Mouse (Mus musculus) MEL (cell line): ENCODE data around the gene Sp2. TPM values are rescaled to one million over a fixed set of nuclear protein-coding genes. Genes with fewer than 3 reads are reported as not detected.
A peak's percentile ranks its signal among the peaks of the same experiment; 100 is the strongest.

Experiments
- DNase-seq: peaks from one replicate; pipeline ENCODE4 v3.0.0; 2011; ENCODE audit warnings: low read depth, low spot score
- H3K27ac ChIP-seq: 2 replicates; pipeline ENCODE4 v1.5.1; 2012; ENCODE audit warnings: low read depth, mild to moderate bottlenecking, control low read depth, low read length, moderate library complexity; ENCODE audit not compliant: control insufficient read depth
- H3K27me3 ChIP-seq, 2 experiments: fragments of 150-350 bp in 1 of 2; sonication (generic) in 1 of 2; 2 replicates each; pipeline ENCODE4 v1.6.1; 2012; ENCODE audit warnings: low read length in 2 of 2, mild to moderate bottlenecking in 2 of 2, improper control_type of control experiment in 1 of 2, moderate library complexity in 1 of 2; ENCODE audit not compliant: insufficient read depth in 2 of 2, control insufficient read depth in 1 of 2
- H3K36me3 ChIP-seq, 2 experiments: 2 replicates each; pipeline ENCODE4 v1.6.1; 2012 to 2014; ENCODE audit warnings: low read length in 2 of 2, improper control_type of control experiment in 1 of 2, inconsistent platforms in 1 of 2, mild to moderate bottlenecking in 1 of 2; ENCODE audit not compliant: insufficient read depth in 2 of 2, control insufficient read depth in 1 of 2
- H3K4me1 ChIP-seq, 2 experiments: fragments of 150-350 bp in 1 of 2; sonication (generic) in 1 of 2; 2 replicates each; pipeline ENCODE4 v1.6.1; 2012; ENCODE audit warnings: low read length in 2 of 2, improper control_type of control experiment in 1 of 2, mild to moderate bottlenecking in 1 of 2; ENCODE audit not compliant: insufficient read depth in 2 of 2, control insufficient read depth in 1 of 2
- H3K4me3 ChIP-seq, 2 experiments: fragments of 150-350 bp in 1 of 2; sonication (generic) in 1 of 2; 2 replicates each; pipeline ENCODE4 v1.5.1; 2012; ENCODE audit warnings: low read depth in 2 of 2, low read length in 2 of 2, mild to moderate bottlenecking in 2 of 2, moderate library complexity in 2 of 2, control low read depth in 1 of 2, improper control_type of control experiment in 1 of 2; ENCODE audit not compliant: control insufficient read depth in 1 of 2, insufficient read depth in 1 of 2
- H3K79me2 ChIP-seq: 2 replicates; pipeline ENCODE4 v1.6.1; 2012; ENCODE audit warnings: mild to moderate bottlenecking, low read length, moderate library complexity; ENCODE audit not compliant: control insufficient read depth, poor library complexity, insufficient read depth
- H3K9ac ChIP-seq: 2 replicates; pipeline ENCODE4 v1.6.1; 2012; ENCODE audit warnings: low read depth, mild to moderate bottlenecking, control low read depth, low read length, moderate library complexity; ENCODE audit not compliant: control insufficient read depth, poor library complexity, severe bottlenecking
- H3K9me3 ChIP-seq: fragments of 150-350 bp; sonication (generic); replicated peaks from 2 replicates; pipeline ENCODE4 v1.6.1; 2012; ENCODE audit warnings: mild to moderate bottlenecking, low read length, improper control_type of control experiment, moderate library complexity; ENCODE audit not compliant: insufficient read depth
- BHLHE40 ChIP-seq: IDR thresholded peaks from 2 replicates; pipeline ENCODE4 v1.6.1; 2012; ENCODE audit warnings: low read depth, mild to moderate bottlenecking, inconsistent platforms, low read length, improper control_type of control experiment, borderline replicate concordance
- CHD1 ChIP-seq: IDR thresholded peaks from 2 replicates; pipeline ENCODE4 v1.6.1; 2012; ENCODE audit warnings: low read depth, mild to moderate bottlenecking, inconsistent platforms, low read length, improper control_type of control experiment
- CHD2 ChIP-seq: IDR thresholded peaks from 2 replicates; pipeline ENCODE4 v1.6.1; 2011; ENCODE audit warnings: low read length, improper control_type of control experiment
- CTCF ChIP-seq, 3 experiments: IDR thresholded peaks in 2 of 3; conservative IDR thresholded peaks in 1 of 3; 2 replicates each; pipeline ENCODE4 v1.5.1; 2011 to 2012; ENCODE audit warnings: low read length in 3 of 3, low read depth in 2 of 3, mild to moderate bottlenecking in 2 of 3, improper control_type of control experiment in 1 of 3, inconsistent platforms in 1 of 3, mixed read lengths in 1 of 3, moderate library complexity in 1 of 3; ENCODE audit not compliant: control insufficient read depth in 1 of 3, insufficient read depth in 1 of 3, poor library complexity in 1 of 3, severe bottlenecking in 1 of 3
- E2F4 ChIP-seq: IDR thresholded peaks from 2 replicates; pipeline ENCODE4 v1.6.1; 2011; ENCODE audit warnings: low read depth, low read length, improper control_type of control experiment, borderline replicate concordance
- ELF1 ChIP-seq: IDR thresholded peaks from 2 replicates; pipeline ENCODE4 v1.6.1; 2014; ENCODE audit warnings: low read depth, mild to moderate bottlenecking, inconsistent platforms, low read length, improper control_type of control experiment, moderate library complexity
- ETS1 ChIP-seq: IDR thresholded peaks from 2 replicates; pipeline ENCODE4 v1.6.1; 2012; ENCODE audit warnings: low read depth, mild to moderate bottlenecking, inconsistent platforms, low read length, improper control_type of control experiment, moderate library complexity
- GABPA ChIP-seq: IDR thresholded peaks from 2 replicates; pipeline ENCODE4 v1.6.1; 2012; ENCODE audit warnings: low read depth, mild to moderate bottlenecking, inconsistent platforms, low read length, improper control_type of control experiment, moderate library complexity
- GATA1 ChIP-seq: IDR thresholded peaks from 2 replicates; pipeline ENCODE4 v1.6.1; 2011; ENCODE audit warnings: low read depth, low read length, improper control_type of control experiment
- HCFC1 ChIP-seq: IDR thresholded peaks from 2 replicates; pipeline ENCODE4 v1.6.1; 2012; ENCODE audit warnings: low read depth, mild to moderate bottlenecking, inconsistent platforms, low read length, improper control_type of control experiment, moderate library complexity
- JUND ChIP-seq: IDR thresholded peaks from 2 replicates; pipeline ENCODE4 v1.6.1; 2011; ENCODE audit warnings: low read depth, mild to moderate bottlenecking, improper control_type of control experiment, low read length
- KAT2A ChIP-seq: conservative IDR thresholded peaks from 2 replicates; pipeline ENCODE4 v1.6.1; 2012; ENCODE audit warnings: low read depth, low read length, improper control_type of control experiment, inconsistent platforms
- MAFK ChIP-seq: IDR thresholded peaks from 2 replicates; pipeline ENCODE4 v1.6.1; 2011; ENCODE audit warnings: low read depth, mild to moderate bottlenecking, low read length, improper control_type of control experiment, borderline replicate concordance
- MAX ChIP-seq: IDR thresholded peaks from 2 replicates; pipeline ENCODE4 v1.6.1; 2011; ENCODE audit warnings: low read length, improper control_type of control experiment
- MAZ ChIP-seq: IDR thresholded peaks from 2 replicates; pipeline ENCODE4 v1.6.1; 2012; ENCODE audit warnings: low read depth, mild to moderate bottlenecking, inconsistent platforms, low read length, improper control_type of control experiment
- MEF2A ChIP-seq: IDR thresholded peaks from 2 replicates; pipeline ENCODE4 v1.6.1; 2014; ENCODE audit warnings: low read depth, mild to moderate bottlenecking, inconsistent platforms, low read length, improper control_type of control experiment; ENCODE audit not compliant: poor library complexity, insufficient replicate concordance, severe bottlenecking; ENCODE audit errors: extremely low read depth
- MYB ChIP-seq: IDR thresholded peaks from 2 replicates; pipeline ENCODE4 v1.6.1; 2011; ENCODE audit warnings: mild to moderate bottlenecking, low read depth, low read length, improper control_type of control experiment
- MYC ChIP-seq: IDR thresholded peaks from 2 replicates; pipeline ENCODE4 v1.6.1; 2011; ENCODE audit warnings: low read depth, mild to moderate bottlenecking, low read length, improper control_type of control experiment, moderate library complexity
- NELFE ChIP-seq: IDR thresholded peaks from 2 replicates; pipeline ENCODE4 v1.6.1; 2011; ENCODE audit warnings: low read depth, low read length, improper control_type of control experiment
- NRF1 ChIP-seq: IDR thresholded peaks from 2 replicates; pipeline ENCODE4 v1.6.1; 2014; ENCODE audit warnings: low read depth, mild to moderate bottlenecking, inconsistent platforms, low read length, improper control_type of control experiment, moderate library complexity; ENCODE audit not compliant: poor library complexity, insufficient read depth, severe bottlenecking
- POLR2A ChIP-seq, 2 experiments: IDR thresholded peaks; 2 replicates each; pipeline ENCODE4 v1.6.1; 2011 to 2012; ENCODE audit warnings: low read length in 2 of 2, mild to moderate bottlenecking in 2 of 2, control low read depth in 1 of 2, improper control_type of control experiment in 1 of 2, low read depth in 1 of 2, moderate library complexity in 1 of 2; ENCODE audit not compliant: control insufficient read depth in 1 of 2, insufficient read depth in 1 of 2, poor library complexity in 1 of 2
- POLR2AphosphoS5 ChIP-seq: IDR thresholded peaks from 2 replicates; pipeline ENCODE4 v1.6.1; 2012; ENCODE audit warnings: low read depth, borderline replicate concordance, mild to moderate bottlenecking, inconsistent platforms, low read length, moderate library complexity, mixed read lengths
- RAD21 ChIP-seq: IDR thresholded peaks from 2 replicates; pipeline ENCODE4 v1.6.1; 2011; ENCODE audit warnings: mild to moderate bottlenecking, low read depth, low read length, improper control_type of control experiment
- RCOR1 ChIP-seq: IDR thresholded peaks from 2 replicates; pipeline ENCODE4 v1.6.1; 2012; ENCODE audit warnings: low read depth, mild to moderate bottlenecking, inconsistent platforms, low read length, improper control_type of control experiment
- SIN3A ChIP-seq: IDR thresholded peaks from 2 replicates; pipeline ENCODE4 v1.6.1; 2012; ENCODE audit warnings: low read length, improper control_type of control experiment, inconsistent platforms
- SMC3 ChIP-seq: IDR thresholded peaks from 2 replicates; pipeline ENCODE4 v1.6.1; 2011; ENCODE audit warnings: low read depth, low read length, improper control_type of control experiment
- TAL1 ChIP-seq: IDR thresholded peaks from 2 replicates; pipeline ENCODE4 v1.6.1; 2012; ENCODE audit warnings: mild to moderate bottlenecking, inconsistent platforms, low read length, moderate library complexity, mixed read lengths
- TBP ChIP-seq: IDR thresholded peaks from 2 replicates; pipeline ENCODE4 v1.8.0; 2011; ENCODE audit warnings: low read depth, low read length, improper control_type of control experiment
- TCF12 ChIP-seq: IDR thresholded peaks from 2 replicates; pipeline ENCODE4 v1.6.1; 2014; ENCODE audit warnings: low read depth, mild to moderate bottlenecking, inconsistent platforms, low read length, improper control_type of control experiment, moderate library complexity
- UBTF ChIP-seq: IDR thresholded peaks from 2 replicates; pipeline ENCODE4 v1.6.1; 2012; ENCODE audit warnings: low read depth, mild to moderate bottlenecking, inconsistent platforms, low read length, improper control_type of control experiment, moderate library complexity, borderline replicate concordance; ENCODE audit not compliant: insufficient read depth
- USF1 ChIP-seq: IDR thresholded peaks from 2 replicates; pipeline ENCODE4 v1.6.1; 2014; ENCODE audit warnings: low read depth, mild to moderate bottlenecking, inconsistent platforms, low read length, improper control_type of control experiment, moderate library complexity
- ZC3H11A ChIP-seq: IDR thresholded peaks from 2 replicates; pipeline ENCODE4 v1.6.1; 2012; ENCODE audit warnings: low read depth, mild to moderate bottlenecking, inconsistent platforms, low read length, improper control_type of control experiment
- ZKSCAN1 ChIP-seq: IDR thresholded peaks from 2 replicates; pipeline ENCODE4 v1.6.1; 2012; ENCODE audit warnings: low read depth, mild to moderate bottlenecking, inconsistent platforms, low read length, improper control_type of control experiment, moderate library complexity
- ZMIZ1 ChIP-seq: IDR thresholded peaks from 2 replicates; pipeline ENCODE4 v1.6.1; 2012; ENCODE audit warnings: low read depth, mild to moderate bottlenecking, inconsistent platforms, low read length, improper control_type of control experiment, moderate library complexity
- ZNF384 ChIP-seq: IDR thresholded peaks from 2 replicates; pipeline ENCODE4 v1.6.1; 2012; ENCODE audit warnings: low read depth, mild to moderate bottlenecking, inconsistent platforms, low read length, improper control_type of control experiment
- polyA plus RNA-seq, 2 experiments: library from polyadenylated mRNA; stranded (reverse) in 1 of 2; unstranded in 1 of 2; fragments of >175 nt in 1 of 2; fragments of >200 nt in 1 of 2; gene quantifications; 2 replicates each; pipeline versions ENCODE4 v1.2.1 to v1.2.4; 2012; ENCODE audit warnings: low replicate concordance in 2 of 2, low read depth in 1 of 2; ENCODE audit not compliant: insufficient read length in 2 of 2, insufficient read depth in 1 of 2, missing spikeins in 1 of 2
- total RNA-seq: library from RNA; depleted of rRNA; stranded (reverse); fragments of 300-350 nt; gene quantifications from 2 replicates; pipeline ENCODE4 v1.2.3, GENCODE M21; 2012

The Sp2 gene
- total and polyA plus RNA-seq, 3 experiments: 1.4 to 20.3 TPM; not detected in 1

DNA sequence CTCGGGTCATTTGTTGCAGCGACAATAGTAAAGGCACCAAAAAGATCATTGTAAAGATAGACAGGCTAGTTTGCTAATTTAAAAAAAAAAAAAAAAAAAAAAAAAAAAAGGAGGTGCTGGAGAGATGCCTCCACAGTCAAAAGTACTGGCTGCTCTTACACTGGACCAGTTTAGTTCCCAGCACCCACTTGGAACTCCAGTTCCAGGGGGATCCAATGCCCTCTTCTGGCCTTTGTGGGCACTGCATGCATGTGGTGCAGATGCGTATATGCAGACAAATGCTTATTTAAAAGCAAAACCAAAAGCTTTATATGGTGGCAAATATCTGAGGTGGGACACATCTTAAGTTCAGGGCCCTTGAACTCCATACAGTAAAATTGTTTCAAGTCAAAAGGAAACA is 32.0 kb downstream of the Sp2 start (continued):
- no peak; the same call in 1 of the 2 replicates for TF ChIP-seq BHLHE40

GRCm38 (mm10) chr11:96947849-96948248 is 34.9 kb downstream of the Sp2 start:
- Histone ChIP-seq H3K27ac (peak overlapping the region; percentile 85), H3K79me2 (peaks cover 46% of the 10 kb centered on the region), H3K27me3 (no peaks in the 10 kb centered on the region), H3K4me3 (0 out of 4 replicates have a peak overlapping the region, but pooled peaks of 1 of the 2 experiments have one; percentile 0), H3K9me3 (no peaks in the 10 kb centered on the region), H3K4me1 (peaks cover 26 to 53% of the 10 kb centered on the region in 2 experiments), H3K9ac (peak overlapping the region; percentile 16; the same call in 1 of the 2 replicates), H3K36me3 (peaks cover 27 to 60% of the 10 kb centered on the region in 2 experiments)
- peak; percentile 94 for DNase-seq
- no peak for TF ChIP-seq ZMIZ1
- peak; percentile 65; the same call in 1 of the 2 replicates for TF ChIP-seq MAFK
- peak; percentile 90 for TF ChIP-seq RCOR1
- no peak for TF ChIP-seq CHD2
- peak in 1 of 2 experiments; percentile 51; a peak in 2 of 4 replicates for TF ChIP-seq POLR2A (IDR thresholded peaks at IDR 0.05; ENCODE audit: control insufficient read depth in 1 of 2, insufficient read depth in 1 of 2, low read depth in 1 of 2, low read length in 2 of 2, poor library complexity in 1 of 2)
- TF ChIP-seq GABPA: no peak
- no peak for TF ChIP-seq JUND
- TF ChIP-seq SIN3A: peak; percentile 92
- TF ChIP-seq TCF12: peak; percentile 99
- TF ChIP-seq ZNF384: no peak
- TF ChIP-seq BHLHE40: peak; percentile 76; the same call in 1 of the 2 replicates
- peak; percentile 62; the same call in 1 of the 2 replicates for TF ChIP-seq HCFC1
- peak; percentile 23; the same call in 1 of the 2 replicates for TF ChIP-seq KAT2A
- TF ChIP-seq NELFE: no peak
- no peak for TF ChIP-seq MEF2A
- TF ChIP-seq POLR2AphosphoS5: no peak
- TF ChIP-seq ZKSCAN1: no peak
- peak; percentile 44; the same call in 1 of the 2 replicates for TF ChIP-seq MYB
- peak; percentile 80 for TF ChIP-seq ELF1
- TF ChIP-seq CTCF (IDR thresholded peaks at IDR 0.05 in 2 of 3, conservative IDR thresholded peaks at IDR 0.05 in 1 of 3; ENCODE audit: control insufficient read depth in 1 of 3, insufficient read depth in 1 of 3, low read depth in 2 of 3, low read length in 3 of 3, poor library complexity in 1 of 3, severe bottlenecking in 1 of 3): no peak
- 0 out of 2 replicates have a peak, but pooled peaks have one; percentile 80 for TF ChIP-seq MAZ
- no peak for TF ChIP-seq UBTF
- TF ChIP-seq MAX: peak; percentile 73
- TF ChIP-seq ZC3H11A: no peak
- TF ChIP-seq USF1: peak; percentile 69
- TF ChIP-seq RAD21: no peak
- no peak for TF ChIP-seq NRF1
- no peak for TF ChIP-seq TBP
- peak; percentile 95 for TF ChIP-seq ETS1
- no peak for TF ChIP-seq CHD1
- TF ChIP-seq MYC: peak; percentile 70; the same call in 1 of the 2 replicates
- no peak for TF ChIP-seq SMC3
- TF ChIP-seq GATA1: peak; percentile 99
- TF ChIP-seq TAL1: peak; percentile 98
- TF ChIP-seq E2F4: no peak
